Mouse (Mus musculus) B cell, adult 2 months (primary cell): ENCODE results near the gene Tinf2.

Experiments
- DNase-seq, 2 experiments: peaks; one replicate each; pipeline ENCODE4 v3.0.0; 2022

Gene Tinf2

DNA sequence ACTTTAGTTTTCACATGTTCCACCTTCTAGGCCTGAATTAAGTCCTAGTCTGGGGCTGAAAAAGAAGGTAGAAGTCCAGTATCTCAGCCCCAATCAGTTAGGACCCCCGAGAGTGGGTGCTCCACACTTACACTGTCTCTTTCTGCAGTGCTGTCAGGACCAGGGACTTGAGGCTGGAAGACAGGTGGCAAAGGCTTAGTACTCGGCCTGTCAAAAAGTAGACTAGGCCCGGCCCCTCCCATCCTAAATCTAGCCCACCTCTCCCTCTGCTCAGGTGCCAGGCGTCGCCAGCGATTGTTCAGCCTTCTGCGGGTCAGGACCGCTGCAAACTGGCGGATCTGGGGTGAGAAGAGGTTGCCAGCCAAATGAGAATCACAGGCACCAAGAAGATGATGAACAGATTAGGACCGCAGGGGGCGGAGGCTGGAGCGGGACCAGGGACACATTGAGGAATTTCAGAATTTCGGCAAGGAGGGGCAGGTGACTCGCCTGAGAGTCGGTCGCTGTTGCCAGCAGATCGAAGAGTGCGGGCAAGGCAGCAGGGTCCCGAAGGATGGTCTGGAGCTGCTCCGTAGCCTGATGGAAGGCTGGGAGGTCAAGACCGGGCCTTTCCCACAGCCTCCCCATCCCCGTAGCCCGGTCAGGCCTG, 46.6 kb downstream of the Tinf2 start:
- no peak for DNase-seq

DNA sequence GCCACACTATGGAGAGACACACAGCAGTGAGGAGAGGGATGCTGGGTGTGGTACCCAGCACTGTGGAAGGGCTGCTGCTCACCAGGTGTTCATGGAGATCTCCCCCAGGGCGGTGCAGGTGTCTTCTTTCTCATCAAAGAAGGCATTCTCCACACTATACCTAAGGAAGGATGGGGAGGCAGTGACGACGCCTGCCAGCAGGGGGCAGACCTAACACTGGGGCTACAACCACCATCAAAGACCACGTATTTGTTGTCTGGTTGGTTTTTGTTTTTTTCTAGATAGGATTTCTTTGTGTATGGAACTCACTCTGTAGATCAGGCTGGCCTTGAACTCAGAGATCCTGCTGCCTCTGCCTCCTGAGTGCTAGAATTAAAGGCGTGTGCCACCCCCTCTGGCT, 52.3 kb downstream of the Tinf2 start:
- peak; percentile 89 to 91 for DNase-seq

DNA sequence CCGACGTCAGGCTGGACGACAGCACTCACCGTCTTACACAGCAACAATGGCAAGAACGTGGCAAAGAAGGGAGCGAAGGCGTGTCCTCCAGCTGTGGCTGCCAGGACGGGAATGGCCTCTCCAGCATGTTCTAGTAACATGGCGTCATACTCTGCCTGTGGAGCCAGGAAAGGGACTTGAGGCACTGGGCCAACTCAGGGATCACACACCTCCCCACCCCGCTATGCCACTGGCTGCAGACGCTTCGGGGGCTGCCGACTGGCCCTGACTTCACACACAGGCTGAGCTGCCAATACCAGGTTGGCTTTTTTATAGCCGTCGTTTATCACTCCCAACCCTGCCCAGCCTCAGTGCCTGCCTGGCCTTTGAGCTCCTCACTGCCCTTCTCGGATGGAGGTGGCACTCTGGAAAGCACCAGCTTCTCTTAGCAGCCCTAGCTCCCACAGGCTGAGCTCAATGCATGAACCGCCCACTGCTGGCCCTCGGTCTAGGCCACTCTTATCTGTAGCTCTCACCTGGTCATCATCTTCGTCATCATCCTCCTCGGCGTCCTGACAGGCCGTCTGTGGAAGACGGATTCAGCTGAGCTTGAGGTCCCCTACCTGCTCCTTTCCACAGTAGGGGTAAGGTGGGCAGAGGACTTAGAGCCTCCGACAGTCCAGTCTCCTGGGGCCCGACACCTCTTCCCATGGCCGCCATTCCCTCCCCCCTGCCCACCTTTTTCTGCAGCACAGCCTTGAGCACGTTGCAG, 53.4 kb downstream of the Tinf2 start:
- no peak for DNase-seq
